Mouse (Mus musculus) B cell, adult 2 months (primary cell): ENCODE results near the gene Olfr146.

Source experiments
- DNase-seq, 2 experiments: peaks; one replicate each; pipeline ENCODE4 v3.0.0; 2022

Gene Olfr146

GRCm38 (mm10) chr9:39023277-39023676 is at the start of gene Olfr146:
Gene Olfr146, minus strand, starts transcription at chr9:39023377.
- DNase-seq, result no peak

DNA sequence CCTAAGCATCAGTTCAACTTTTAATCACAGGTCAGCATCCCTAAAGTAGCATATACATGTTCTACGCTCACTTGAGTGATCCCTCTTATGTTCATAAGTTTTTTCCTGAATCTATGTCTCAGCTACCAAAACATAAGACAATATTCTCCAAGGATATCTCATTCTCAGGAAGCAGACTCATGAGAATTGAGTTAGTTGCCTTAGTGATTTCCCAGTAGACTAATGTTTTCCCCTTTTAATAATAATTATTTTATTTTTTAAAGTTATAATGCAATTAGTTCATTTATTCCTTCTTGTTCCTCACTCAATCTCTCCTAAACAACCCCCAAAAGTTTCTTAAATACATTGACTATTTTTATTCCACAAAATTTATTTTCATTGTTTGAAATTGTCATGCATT is 41.7 kb upstream of the Olfr146 start, which contains the start of gene Olfr937:
TSS of gene Olfr937 (minus strand) at position 101 of the 400 bp plus-strand sequence.
- no peak for DNase-seq

- no peak for DNase-seq
These were observed 23.6 kb downstream of the Olfr146 start, which contains the start of gene Olfr935 for GRCm38 (mm10) chr9:38999583-38999982. Gene Olfr935, minus strand, starts transcription at chr9:38999683.

DNA sequence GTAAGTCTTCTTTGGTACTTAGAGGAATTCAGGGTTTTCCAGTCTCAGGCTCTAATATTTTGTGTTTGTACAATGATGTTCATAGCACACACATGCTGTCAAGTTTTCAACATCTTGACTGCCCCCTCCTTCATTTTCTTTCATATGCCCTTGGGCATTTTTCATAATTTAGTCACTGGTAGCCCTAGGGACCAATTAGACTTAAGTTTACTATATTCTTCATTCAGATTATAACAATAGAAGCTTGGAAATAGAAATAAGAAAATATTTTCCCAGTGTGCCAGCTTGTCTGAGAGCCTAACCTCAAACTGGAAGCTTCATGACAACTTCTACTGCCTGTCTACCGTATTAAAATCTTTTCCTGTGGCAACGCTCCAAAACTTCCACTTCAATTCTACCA is 35.0 kb downstream of the Olfr146 start, which contains the start of gene Olfr934:
TSS of gene Olfr934 (minus strand) at position 101 of the 400 bp plus-strand sequence.
- no peak for DNase-seq

GRCm38 (mm10) chr9:38972013-38972412 is 51.2 kb downstream of the Olfr146 start, which contains the start of gene Olfr933:
Gene Olfr933, plus strand, starts transcription at chr9:38972313.
- DNase-seq, result no peak
